Mouse (Mus musculus) retina, embryonic 14.5 days (tissue): Measurements from ENCODE around the gene Card11.

ENCODE experiments used
- DNase-seq: peaks from one replicate; pipeline ENCODE4 v3.0.0-alpha.2; 2015; ENCODE audit warnings: low spot score

Gene Card11

GRCm38 (mm10) chr5:140918519-140918918 lies 81.9 kb downstream of the Card11 start:
- DNase-seq: no peak

- no peak for DNase-seq
Observed at GRCm38 (mm10) chr5:140917807-140918206, 82.6 kb downstream of the Card11 start.

- no peak for DNase-seq
Observed at GRCm38 (mm10) chr5:140910841-140911240, 89.5 kb downstream of the Card11 start.

GRCm38 (mm10) chr5:140900866-140901265 lies 99.5 kb downstream of the Card11 start:
- no peak for DNase-seq

GRCm38 (mm10) chr5:140891080-140891479 lies 109.3 kb downstream of the Card11 start:
- no peak for DNase-seq

- no peak for DNase-seq
Observed at GRCm38 (mm10) chr5:140890050-140890449, 110.3 kb downstream of the Card11 start.

- DNase-seq: peak; percentile 54
Observed at GRCm38 (mm10) chr5:140889539-140889938, 110.8 kb downstream of the Card11 start.

- no peak for DNase-seq
Observed at GRCm38 (mm10) chr5:140887871-140888270, 112.5 kb downstream of the Card11 start.

GRCm38 (mm10) chr5:140884966-140885365 lies 115.4 kb downstream of the Card11 start:
- DNase-seq: no peak

GRCm38 (mm10) chr5:140882391-140882790 lies 118.0 kb downstream of the Card11 start:
- DNase-seq: no peak

GRCm38 (mm10) chr5:140880151-140880550 lies 120.2 kb downstream of the Card11 start:
- no peak for DNase-seq

- no peak for DNase-seq
Observed at GRCm38 (mm10) chr5:140878644-140879043, 121.7 kb downstream of the Card11 start.

GRCm38 (mm10) chr5:140873736-140874307 lies 126.6 kb downstream of the Card11 start:
- no peak for DNase-seq

- DNase-seq: peak; percentile 71
Observed at GRCm38 (mm10) chr5:140873039-140873551, 127.3 kb downstream of the Card11 start.

GRCm38 (mm10) chr5:140872532-140873038 lies 127.8 kb downstream of the Card11 start:
- no peak for DNase-seq

GRCm38 (mm10) chr5:140871241-140871640 lies 129.1 kb downstream of the Card11 start:
- DNase-seq: no peak

- peak; percentile 83 for DNase-seq
Observed at GRCm38 (mm10) chr5:140869034-140869433, 131.3 kb downstream of the Card11 start.

GRCm38 (mm10) chr5:140859730-140860129 lies 140.7 kb downstream of the Card11 start:
- DNase-seq: no peak

GRCm38 (mm10) chr5:140858335-140858734 lies 142.0 kb downstream of the Card11 start:
- DNase-seq: no peak

GRCm38 (mm10) chr5:140857432-140858154 lies 142.8 kb downstream of the Card11 start:
- no peak for DNase-seq

- no peak for DNase-seq
Observed at GRCm38 (mm10) chr5:140855909-140856530, 144.4 kb downstream of the Card11 start.

GRCm38 (mm10) chr5:140854700-140855099 lies 145.7 kb downstream of the Card11 start:
- DNase-seq: no peak

- no peak for DNase-seq
Observed at GRCm38 (mm10) chr5:140853723-140854122, 146.7 kb downstream of the Card11 start.
